Mouse (Mus musculus): Measurements from ENCODE around the gene Ankrd22. TPM values are rescaled to one million over a fixed set of nuclear protein-coding genes. Genes with fewer than 3 reads are reported as not detected.

Ankrd22 gene
- polyA plus RNA-seq, 1 experiment: 1.6 TPM

- Histone ChIP-seq H3K4me1 (ENCODE audit: control insufficient read depth, insufficient read depth, low read length) (no peaks in the 10 kb centered on the region), H3K4me3 (replicated peaks; ENCODE audit: extremely low read depth, low read depth, low read length) (no peak overlapping the region)
- no peak for DNase-seq
- WGBS: 89% methylated on average over 1 of the region's 1 CpGs
- no peak for TF ChIP-seq CTCF (IDR thresholded peaks at IDR 0.05; ENCODE audit: insufficient read depth, low read length)
- no peak for TF ChIP-seq POLR2A (IDR thresholded peaks at IDR 0.05; ENCODE audit: borderline replicate concordance, extremely low read depth, low read depth, low read length)
These were observed 46.8 kb downstream of the Ankrd22 start for GRCm38 (mm10) chr19:34119102-34119501.

GRCm38 (mm10) chr19:34104841-34105240, 61.0 kb downstream of the Ankrd22 start:
- no peak for DNase-seq
- no peak for TF ChIP-seq CTCF (IDR thresholded peaks at IDR 0.05; ENCODE audit: insufficient read depth, low read length)
- TF ChIP-seq POLR2A (IDR thresholded peaks at IDR 0.05; ENCODE audit: borderline replicate concordance, extremely low read depth, low read depth, low read length): no peak
- Histone ChIP-seq H3K4me1 (ENCODE audit: control insufficient read depth, insufficient read depth, low read length) (no peaks in the 10 kb centered on the region), H3K4me3 (replicated peaks; ENCODE audit: extremely low read depth, low read depth, low read length) (no peak overlapping the region)
- 90% methylated on average over 3 of the region's 3 CpGs for whole genome bisulfite sequencing

DNA sequence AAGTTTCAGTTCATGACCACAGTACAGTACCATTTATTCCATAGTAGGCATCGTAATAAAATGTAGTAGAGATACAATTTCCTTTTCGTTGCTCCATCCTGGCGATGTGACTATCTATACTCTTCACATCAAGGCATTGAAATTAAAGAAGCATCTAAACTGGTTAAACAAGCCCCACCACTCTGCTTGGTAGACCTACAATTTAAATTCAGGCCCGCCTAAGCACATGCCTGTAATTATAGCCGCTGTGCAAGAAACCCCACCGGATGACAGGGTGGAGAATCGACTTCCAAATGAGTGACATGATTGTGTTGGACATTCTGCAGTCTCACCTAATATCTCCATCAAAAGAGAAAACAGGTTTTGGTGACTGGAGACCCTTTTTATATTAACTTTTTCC, 64.0 kb downstream of the Ankrd22 start:
- WGBS: 87% methylated on average over 7 of the region's 7 CpGs
- Histone ChIP-seq H3K4me1 (ENCODE audit: control insufficient read depth, insufficient read depth, low read length) (no peaks in the 10 kb centered on the region), H3K4me3 (replicated peaks; ENCODE audit: extremely low read depth, low read depth, low read length) (no peak overlapping the region)
- no peak for DNase-seq
- no peak for TF ChIP-seq POLR2A (IDR thresholded peaks at IDR 0.05; ENCODE audit: borderline replicate concordance, extremely low read depth, low read depth, low read length)
- no peak for TF ChIP-seq CTCF (IDR thresholded peaks at IDR 0.05; ENCODE audit: insufficient read depth, low read length)

GRCm38 (mm10) chr19:34100633-34101032, 65.2 kb downstream of the Ankrd22 start, which contains the start of gene Lipm:
Gene Lipm, plus strand, starts transcription at chr19:34100933.
- 81% methylated on average over 4 of the region's 4 CpGs for WGBS

GRCm38 (mm10) chr19:34096228-34096627, 69.6 kb downstream of the Ankrd22 start:
- DNase-seq: no peak

More at GRCm38 (mm10) chr19:34100633-34101032, 65.2 kb downstream of the Ankrd22 start, which contains the start of gene Lipm:
- H3K4me3 ChIP-seq (replicated peaks; ENCODE audit: extremely low read depth, low read depth, low read length): no peak within 1 kb of the TSS
- TF ChIP-seq CTCF (IDR thresholded peaks at IDR 0.05; ENCODE audit: insufficient read depth, low read length) (no peak), POLR2A (IDR thresholded peaks at IDR 0.05; ENCODE audit: borderline replicate concordance, extremely low read depth, low read depth, low read length) (no peak)
- DNase-seq: no peak
- H3K4me1 ChIP-seq (ENCODE audit: control insufficient read depth, insufficient read depth, low read length): no peaks in the 10 kb centered on the region

DNA sequence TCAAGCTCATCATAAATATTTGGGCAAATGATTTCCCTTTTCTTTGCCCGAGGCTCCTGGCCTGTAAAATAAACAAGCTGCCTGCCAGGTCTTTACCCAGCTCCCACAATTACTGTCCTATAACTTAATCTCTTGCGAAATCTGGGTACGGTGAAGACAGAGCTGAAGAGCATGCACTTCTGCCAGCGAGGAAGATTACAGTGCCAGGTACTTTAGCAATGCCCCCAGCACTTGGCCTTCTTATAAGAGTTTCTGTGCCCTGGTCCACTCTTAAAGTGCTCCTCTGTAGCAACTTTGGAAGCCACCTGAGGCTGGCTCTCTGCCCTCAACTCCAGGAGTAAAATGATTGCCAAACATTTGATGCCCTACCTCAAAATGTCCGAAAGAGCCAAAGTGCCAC, 70.5 kb downstream of the Ankrd22 start:
- Histone ChIP-seq H3K4me3 (replicated peaks; ENCODE audit: extremely low read depth, low read depth, low read length) (no peak overlapping the region), H3K4me1 (ENCODE audit: control insufficient read depth, insufficient read depth, low read length) (no peaks in the 10 kb centered on the region)
- WGBS: 43% methylated on average over 5 of the region's 5 CpGs
- TF ChIP-seq CTCF (IDR thresholded peaks at IDR 0.05; ENCODE audit: insufficient read depth, low read length) (no peak), POLR2A (IDR thresholded peaks at IDR 0.05; ENCODE audit: borderline replicate concordance, extremely low read depth, low read depth, low read length) (no peak)
- peak; percentile 7 for DNase-seq

More at GRCm38 (mm10) chr19:34096228-34096627, 69.6 kb downstream of the Ankrd22 start:
- WGBS: 29% methylated on average over 1 of the region's 1 CpGs
- Histone ChIP-seq H3K4me1 (ENCODE audit: control insufficient read depth, insufficient read depth, low read length) (no peaks in the 10 kb centered on the region), H3K4me3 (replicated peaks; ENCODE audit: extremely low read depth, low read depth, low read length) (no peak overlapping the region)
- no peak for TF ChIP-seq POLR2A (IDR thresholded peaks at IDR 0.05; ENCODE audit: borderline replicate concordance, extremely low read depth, low read depth, low read length)
- no peak for TF ChIP-seq CTCF (IDR thresholded peaks at IDR 0.05; ENCODE audit: insufficient read depth, low read length)

GRCm38 (mm10) chr19:34089011-34089680, 76.7 kb downstream of the Ankrd22 start:
- no peak overlapping the region for H3K4me3 ChIP-seq (replicated peaks; ENCODE audit: extremely low read depth, low read depth, low read length)
- no peak for DNase-seq
- TF ChIP-seq POLR2A (IDR thresholded peaks at IDR 0.05; ENCODE audit: borderline replicate concordance, extremely low read depth, low read depth, low read length): no peak
- no peak for TF ChIP-seq CTCF (IDR thresholded peaks at IDR 0.05; ENCODE audit: insufficient read depth, low read length)
- no peaks in the 10 kb centered on the region for H3K4me1 ChIP-seq (ENCODE audit: control insufficient read depth, insufficient read depth, low read length)
- 69% methylated on average over 3 of the region's 3 CpGs for WGBS

GRCm38 (mm10) chr19:34078130-34078529, 87.7 kb downstream of the Ankrd22 start:
- 72% methylated on average over 2 of the region's 2 CpGs for WGBS
- no peak overlapping the region for H3K4me3 ChIP-seq (replicated peaks; ENCODE audit: extremely low read depth, low read depth, low read length)
- TF ChIP-seq POLR2A (IDR thresholded peaks at IDR 0.05; ENCODE audit: borderline replicate concordance, extremely low read depth, low read depth, low read length) (no peak), CTCF (IDR thresholded peaks at IDR 0.05; ENCODE audit: insufficient read depth, low read length) (no peak)
- H3K4me1 ChIP-seq (ENCODE audit: control insufficient read depth, insufficient read depth, low read length): no peaks in the 10 kb centered on the region
- DNase-seq: no peak

- DNase-seq: no peak
These were observed 91.6 kb downstream of the Ankrd22 start for GRCm38 (mm10) chr19:34074239-34074638.

More at GRCm38 (mm10) chr19:34074239-34074638, 91.6 kb downstream of the Ankrd22 start:
- Histone ChIP-seq H3K4me1 (ENCODE audit: control insufficient read depth, insufficient read depth, low read length) (no peaks in the 10 kb centered on the region), H3K4me3 (replicated peaks; ENCODE audit: extremely low read depth, low read depth, low read length) (no peak overlapping the region)
- no peak for TF ChIP-seq POLR2A (IDR thresholded peaks at IDR 0.05; ENCODE audit: borderline replicate concordance, extremely low read depth, low read depth, low read length)
- TF ChIP-seq CTCF (IDR thresholded peaks at IDR 0.05; ENCODE audit: insufficient read depth, low read length): no peak

Other genes with a start within 250 kb of the Ankrd22 start
- 0.25 and 0.37 TPM in 2 replicates for gene Lipf, start 204.9 kb downstream of the Ankrd22 start, polyA plus RNA-seq (2012; rRNA removed)
- gene Lipk, start 157.8 kb downstream of the Ankrd22 start, polyA plus RNA-seq (2012; rRNA removed): 1.7 TPM in 1 of 2 replicates, not detected in the other
- gene Lipn, start 98.7 kb downstream of the Ankrd22 start, polyA plus RNA-seq (2012; rRNA removed): not detected in 2 replicates
- 1.6 TPM in 1 of 2 replicates, not detected in the other for gene Lipm, start 65.1 kb downstream of the Ankrd22 start, polyA plus RNA-seq (2012; rRNA removed)
- 5.1 and 7.4 TPM in 2 replicates for gene Stambpl1, start 26.2 kb upstream of the Ankrd22 start, polyA plus RNA-seq (2012; rRNA removed)
- 337 and 584 TPM in 2 replicates for gene Acta2, start 89.5 kb upstream of the Ankrd22 start, polyA plus RNA-seq (2012; rRNA removed)
- 9.2 and 10.0 TPM in 2 replicates for gene Fas, start 124.6 kb upstream of the Ankrd22 start, polyA plus RNA-seq (2012; rRNA removed)

Measured in lung, adult 2 months (tissue).